Mouse (Mus musculus): Measurements from ENCODE around the gene Git1.

The Git1 gene

GRCm38 (mm10) chr11:77493512-77494343, at the start of gene Git1:
Gene Git1, plus strand, starts transcription at chr11:77493562.
- peak; percentile 48 to 52 for DNase-seq

DNA sequence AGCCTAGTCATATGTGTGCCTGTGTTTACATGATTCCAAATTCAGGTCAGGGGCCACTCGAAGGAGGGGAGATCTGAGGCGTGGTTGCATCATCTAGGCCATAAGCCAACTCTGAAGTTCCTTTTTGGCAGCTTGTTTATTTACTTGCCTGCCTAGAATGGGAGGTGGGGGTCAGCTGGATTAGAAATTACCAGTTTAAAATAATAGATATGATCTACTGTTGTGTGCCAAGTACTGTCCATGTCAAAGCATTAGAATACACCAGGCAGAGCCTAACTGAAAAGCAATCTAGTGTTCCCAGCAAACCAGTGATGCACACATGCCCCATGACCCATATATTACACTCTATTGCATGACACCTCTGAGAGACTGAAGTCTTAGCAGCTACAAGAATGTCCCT, 48.4 kb upstream of the Git1 start:
- DNase-seq = peak; percentile 83 to 90

- DNase-seq = peak; percentile 74
These were observed 46.7 kb upstream of the Git1 start for GRCm38 (mm10) chr11:77446628-77447041.

DNA sequence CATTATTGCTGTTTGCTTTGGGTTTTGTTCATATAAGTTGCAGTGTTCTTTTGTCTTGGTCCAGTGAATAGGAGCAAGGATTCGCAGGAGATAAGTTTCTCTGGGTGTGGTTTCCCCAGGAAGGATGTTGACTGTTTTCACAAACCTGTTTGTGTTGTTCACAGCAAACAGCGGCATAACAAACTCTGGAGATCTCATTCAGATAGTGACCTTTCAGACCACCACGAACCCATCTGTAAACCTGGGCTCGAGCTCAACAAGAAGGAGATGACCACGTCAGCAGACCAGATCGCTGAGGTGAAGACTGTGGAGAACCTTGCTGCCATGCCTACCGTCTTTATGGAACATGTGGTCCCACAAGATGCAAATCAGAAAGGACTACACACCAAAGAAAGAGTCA, 44.1 kb upstream of the Git1 start:
- no peak for DNase-seq

DNA sequence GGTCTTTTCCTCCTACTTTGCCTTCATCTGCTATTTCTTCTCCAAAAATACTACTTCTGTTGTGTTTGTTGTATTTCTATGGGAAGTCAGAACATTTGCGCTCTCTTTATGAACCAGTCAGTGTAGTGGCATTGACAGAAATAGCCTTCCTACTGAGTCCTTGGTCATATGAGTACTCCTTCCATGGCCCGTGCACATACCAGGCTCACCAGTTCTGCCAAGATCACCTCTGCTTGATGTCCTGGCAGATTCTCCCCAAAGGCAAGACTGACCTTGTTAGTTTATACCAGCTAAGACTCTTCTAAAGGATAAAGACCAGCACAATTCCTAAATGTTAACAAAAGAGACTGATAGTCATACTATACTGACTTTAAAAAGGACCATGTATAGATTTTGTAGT, 41.7 kb upstream of the Git1 start:
- DNase-seq = no peak

GRCm38 (mm10) chr11:77453388-77453787, 40.0 kb upstream of the Git1 start:
- no peak for DNase-seq

DNA sequence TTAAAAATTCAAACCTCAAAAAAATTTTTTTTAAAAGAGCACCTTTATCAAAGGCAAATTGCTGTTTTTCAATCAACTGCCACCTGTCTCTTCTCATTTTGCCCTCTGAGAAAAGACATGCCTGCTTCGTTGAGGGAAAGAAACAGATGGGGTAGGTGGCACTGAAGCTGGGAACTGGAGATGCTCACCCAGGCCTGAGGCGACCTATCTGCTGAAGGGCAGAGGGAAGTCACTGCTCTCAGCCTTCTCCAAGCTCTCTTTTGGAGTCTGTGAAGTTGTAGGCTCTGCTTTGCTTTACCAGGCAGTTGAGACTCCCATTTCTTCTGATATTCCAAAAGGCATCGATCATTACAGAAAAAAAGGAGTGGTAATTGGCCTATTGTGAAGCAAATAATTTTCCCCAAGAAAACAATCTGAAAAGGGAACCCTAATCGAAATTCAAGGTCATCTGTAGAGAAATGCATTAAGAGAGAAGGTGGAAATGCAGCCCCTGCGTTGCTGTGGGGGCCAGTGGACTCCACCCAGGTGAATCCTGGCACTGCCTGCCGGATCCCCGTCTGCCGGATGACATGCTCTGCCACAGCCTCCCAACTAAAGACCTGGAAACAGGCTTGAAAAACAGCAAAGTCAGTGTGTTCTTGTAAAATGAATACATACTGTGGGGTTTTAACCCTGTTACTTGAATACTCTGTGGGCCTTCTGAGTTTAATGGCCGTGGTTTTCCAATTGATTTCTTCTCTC, 37.4 kb upstream of the Git1 start:
- no peak for DNase-seq

DNA sequence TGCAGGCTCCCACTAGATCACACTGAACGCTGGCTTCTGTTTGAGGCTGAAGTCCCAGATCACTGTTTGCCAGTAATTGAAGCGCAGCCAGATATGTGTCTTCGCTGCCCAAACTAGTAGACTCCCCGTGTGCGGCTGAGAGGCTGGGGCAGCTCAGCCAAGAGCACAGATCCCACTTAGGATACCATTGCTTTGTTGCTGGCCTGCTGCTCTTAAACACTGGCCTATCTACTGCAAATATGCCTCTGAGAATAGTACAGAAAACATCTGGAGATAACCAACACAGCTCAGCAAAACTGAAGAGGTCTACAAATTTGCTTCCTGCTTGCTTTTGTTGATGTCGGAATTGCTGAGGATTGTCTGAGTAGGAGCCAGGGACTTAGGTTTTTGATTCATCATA, 36.5 kb upstream of the Git1 start:
- DNase-seq = peak in 1 of 2 experiments; percentile 2

GRCm38 (mm10) chr11:77461856-77462255, 31.5 kb upstream of the Git1 start:
- DNase-seq = no peak

DNA sequence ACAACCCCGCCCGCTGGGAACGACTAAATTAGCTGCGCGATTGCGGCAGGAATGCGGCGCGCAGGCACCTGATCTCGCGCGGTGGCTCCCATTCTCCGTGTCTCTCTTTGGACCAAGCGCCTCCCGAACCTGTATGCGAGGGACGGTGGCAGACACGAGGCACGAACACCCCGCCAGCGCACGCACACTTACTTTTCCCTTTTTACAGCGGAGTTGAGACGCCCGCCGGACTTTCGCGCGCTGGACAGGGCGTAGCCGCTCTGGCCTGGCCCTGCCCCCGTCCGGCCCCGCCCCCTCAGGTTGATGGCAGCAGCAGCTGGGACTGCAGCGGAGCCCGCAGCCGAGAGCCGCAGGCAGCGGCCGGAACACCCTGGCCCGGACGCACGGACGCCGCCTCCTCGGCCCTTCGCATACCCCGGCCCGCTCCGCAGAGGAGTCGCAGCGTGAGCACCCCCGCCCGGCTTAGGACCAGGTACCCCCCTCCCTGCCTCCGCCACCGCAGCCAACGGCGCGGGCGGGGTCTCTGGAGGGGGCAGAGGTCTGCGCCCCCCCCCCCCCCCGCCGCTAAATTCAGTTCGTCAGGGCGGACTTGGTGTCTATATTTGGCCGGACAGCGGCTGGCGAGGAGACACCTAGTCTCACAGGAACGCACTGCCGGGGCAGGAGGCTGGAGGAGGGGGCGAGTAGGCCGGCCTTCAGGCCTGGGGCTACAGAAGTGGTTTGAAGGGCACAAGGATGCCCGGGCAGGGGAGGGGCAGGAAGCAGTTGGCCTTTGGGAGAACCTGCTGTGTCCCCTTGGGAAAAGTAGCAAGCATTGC, 30.9 kb upstream of the Git1 start, which contains the start of gene Coro6:
Coro6 (plus strand) TSS at position 129 of the 818 bp plus-strand sequence.
- DNase-seq = peak; percentile 78 to 87

DNA sequence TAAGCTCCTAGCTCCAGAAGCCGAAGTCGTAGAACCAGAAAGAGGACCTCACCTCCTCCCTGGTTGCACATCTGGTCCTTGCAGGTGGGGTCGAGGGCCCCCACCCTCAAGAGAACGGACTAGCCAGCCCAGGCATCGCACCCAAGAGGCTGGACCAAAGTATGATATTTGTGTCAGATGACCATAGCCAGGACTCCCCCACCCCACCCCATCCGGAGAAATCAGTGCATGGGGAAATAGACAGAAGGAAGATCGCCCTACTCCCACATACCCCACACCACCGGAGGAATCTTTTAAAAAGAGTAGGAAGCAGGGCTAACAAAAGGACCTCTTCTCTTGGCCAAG, 30.3 kb upstream of the Git1 start:
- DNase-seq = no peak

GRCm38 (mm10) chr11:77463786-77464185, 29.6 kb upstream of the Git1 start:
- DNase-seq = no peak

DNA sequence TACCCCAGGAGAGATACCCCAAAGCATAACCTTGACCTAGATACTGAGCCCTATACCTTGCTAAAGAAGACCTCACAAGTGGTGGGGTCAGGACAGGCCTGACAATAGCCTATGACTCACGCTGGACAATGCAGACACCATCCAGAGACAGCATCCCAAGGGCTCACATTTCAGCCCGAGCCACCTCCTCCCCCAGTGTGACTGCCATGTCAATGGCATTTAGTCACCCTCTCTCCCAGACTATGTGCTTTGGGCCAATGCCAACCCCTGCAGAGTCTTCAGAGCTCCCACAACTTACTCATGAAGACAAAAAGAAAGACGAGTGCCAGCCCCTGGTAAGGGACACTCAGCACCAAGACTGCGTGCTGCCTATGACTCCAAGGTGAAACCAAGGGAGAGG, 28.7 kb upstream of the Git1 start:
- DNase-seq = peak in 1 of 2 experiments; percentile 47

GRCm38 (mm10) chr11:77465111-77465510, 28.3 kb upstream of the Git1 start:
- DNase-seq = no peak

DNA sequence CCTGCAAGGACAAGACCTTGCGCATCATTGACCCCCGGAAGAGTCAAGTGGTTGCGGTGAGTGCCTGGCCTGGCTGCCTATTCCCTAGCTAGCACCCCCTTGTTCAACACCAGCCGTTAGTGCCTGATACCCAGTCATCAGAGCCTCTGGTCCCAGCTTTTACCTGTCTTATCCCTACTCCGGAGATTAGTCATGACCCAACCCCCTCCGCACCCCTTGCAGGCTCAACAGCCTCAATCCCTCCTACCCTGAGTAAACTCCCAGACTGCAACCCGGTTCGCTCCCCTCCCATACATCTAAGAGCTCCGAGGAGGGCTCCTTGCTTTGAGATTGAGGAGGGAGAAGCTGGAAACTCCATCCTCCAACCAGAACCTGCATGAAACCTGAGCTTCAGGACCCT, 26.8 kb upstream of the Git1 start:
- DNase-seq = no peak

DNA sequence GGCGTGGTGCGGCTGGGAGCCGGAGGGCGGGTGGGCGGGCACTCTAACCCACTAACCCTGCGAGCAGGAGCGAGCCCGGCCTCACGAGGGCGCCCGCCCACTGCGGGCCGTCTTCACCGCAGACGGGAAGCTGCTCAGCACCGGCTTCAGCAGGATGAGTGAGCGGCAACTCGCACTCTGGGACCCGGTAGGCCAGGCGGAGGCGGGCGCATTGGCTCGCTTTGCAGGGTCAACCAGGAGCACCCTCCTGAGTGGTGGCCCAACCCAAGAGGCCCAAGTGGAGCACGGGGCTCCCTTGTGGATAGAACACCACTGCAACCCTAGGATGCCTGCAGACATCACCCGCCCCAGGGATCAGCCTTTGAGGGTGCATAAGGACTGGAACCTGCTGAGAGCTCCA, 26.2 kb upstream of the Git1 start:
- peak; percentile 79 to 86 for DNase-seq

- DNase-seq = peak; percentile 78 to 84
These were observed 25.6 kb upstream of the Git1 start for GRCm38 (mm10) chr11:77467784-77468183.

- DNase-seq = no peak
These were observed 25.0 kb upstream of the Git1 start for GRCm38 (mm10) chr11:77468397-77468796.

DNA sequence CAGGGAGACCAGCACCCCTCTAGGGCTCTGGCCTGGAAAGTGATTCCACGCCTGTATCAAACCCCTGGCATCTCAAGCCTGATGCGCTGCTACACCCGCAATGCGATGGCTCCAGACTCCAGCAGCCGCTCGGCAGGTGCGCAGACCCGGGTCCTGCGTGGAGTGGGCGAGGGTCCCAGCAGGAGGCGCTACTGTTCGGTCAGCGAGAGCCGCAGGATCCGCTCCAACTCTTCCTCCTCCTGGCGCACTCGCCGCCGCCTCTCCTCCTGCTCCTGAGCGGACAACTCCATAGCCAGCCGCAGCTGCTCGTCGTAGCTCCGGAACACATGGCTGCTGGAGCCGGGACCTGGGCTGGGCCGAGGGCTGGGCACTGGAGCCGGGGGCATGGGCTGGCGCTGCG, 22.0 kb upstream of the Git1 start:
- DNase-seq = no peak

DNA sequence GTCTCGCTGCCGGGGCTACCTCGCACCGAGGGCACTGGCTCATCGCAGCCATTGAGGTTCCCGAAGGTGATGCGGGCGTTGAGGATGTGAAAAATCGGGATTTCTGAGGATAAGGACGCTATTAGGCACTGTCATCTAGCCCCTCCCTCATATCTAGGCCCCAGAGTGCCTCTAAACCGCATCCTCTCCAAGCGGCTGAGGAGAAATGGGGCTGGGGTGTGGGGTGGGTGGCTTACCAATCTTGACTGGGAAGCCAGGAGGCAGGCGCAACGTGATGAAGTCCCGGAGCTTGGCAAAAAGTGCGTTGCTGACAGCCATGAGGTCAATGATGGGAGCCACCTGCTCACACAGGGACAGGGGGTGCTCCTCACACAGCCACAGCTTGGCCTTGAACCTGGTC, 20.6 kb upstream of the Git1 start:
- no peak for DNase-seq

GRCm38 (mm10) chr11:77476216-77476615, 17.1 kb upstream of the Git1 start:
- DNase-seq = no peak

DNA sequence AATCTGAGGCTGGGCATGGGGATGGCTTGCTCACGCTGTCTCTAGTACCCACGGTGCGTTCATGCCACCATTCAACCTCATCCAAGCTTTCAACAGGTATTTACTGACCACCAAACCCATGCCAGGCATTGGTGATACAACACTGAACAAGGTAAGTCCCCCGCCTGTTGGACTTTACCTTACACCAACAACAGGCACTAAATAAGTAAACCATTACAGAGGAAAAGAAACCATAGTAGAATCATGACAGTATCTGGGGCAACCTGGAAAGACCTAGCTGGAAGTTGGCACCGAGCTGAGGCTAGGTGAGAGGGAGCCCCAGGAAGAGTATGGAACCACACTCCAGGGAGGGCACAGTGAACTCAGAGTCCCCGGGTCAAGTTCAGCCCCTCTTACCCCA, 16.5 kb upstream of the Git1 start:
- DNase-seq = no peak

DNA sequence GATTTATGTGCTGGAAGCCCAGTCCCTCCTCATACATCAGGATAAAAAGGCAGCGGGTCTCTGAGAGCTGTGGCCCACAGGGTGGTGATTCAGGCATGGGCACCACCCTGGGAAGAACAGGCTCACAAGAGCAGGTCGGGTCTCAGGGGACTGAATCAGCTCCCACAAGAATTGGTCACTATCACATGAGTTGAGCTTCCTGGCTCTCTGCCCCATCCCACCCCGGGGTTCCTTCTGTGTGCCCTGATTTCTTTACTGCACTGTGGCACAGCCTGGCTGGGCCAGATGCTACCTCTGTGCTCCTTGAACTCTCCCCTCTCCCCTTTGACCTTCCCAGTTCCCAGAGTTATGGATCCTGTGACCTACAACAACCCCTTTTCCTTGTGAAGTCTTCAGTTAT, 10.3 kb upstream of the Git1 start:
- DNase-seq = no peak
